Comparison of ENCODE assay signal across 16 mouse cellular contexts in genomic region chr3:89451916-89452315, GRCm38 (mm10). TPM values are rescaled to one million over a fixed set of nuclear protein-coding genes. Genes with fewer than 3 reads are reported as not detected.
DNase-seq lines count a peak whose midpoint lies in the region; ATAC-seq lines count a peak whose summit lies in the region.
"Had no signal": no experiment of that assay in that cellular context is flagged by ENCODE, and none has a peak within 500 bp of the region (broad histone marks: within the 10 kb centered on the region; RNA-seq: fewer than 3 reads in every experiment).

No protein-coding gene starts in this region.

- no peaks in the 10 kb centered on the region for H3K27me3 ChIP-seq in forebrain, embryonic 14.5 days (replicated peaks; ENCODE audit: control insufficient read depth, insufficient read depth, low read length)
- H3K27me3 ChIP-seq in forebrain, embryonic 11.5 days (ENCODE audit: control insufficient read depth, insufficient read depth, low read length) = no peaks in the 10 kb centered on the region; the same call in 1 of the 2 replicates
- H3K27me3 ChIP-seq in midbrain, embryonic 10.5 days (ENCODE audit: low read depth, poor library complexity, severe bottlenecking) = no peaks in the 10 kb centered on the region
- no peaks in the 10 kb centered on the region for H3K27me3 ChIP-seq in midbrain, embryonic 16.5 days (ENCODE audit: control insufficient read depth, insufficient read depth, low read depth, low read length)
- H3K27me3 ChIP-seq: liver, embryonic 12.5 days; megakaryocyte, embryonic 14.5 days; neural tube, embryonic 13.5 days had no signal

- H3K36me3 ChIP-seq in forebrain, embryonic 14.5 days (ENCODE audit: control insufficient read depth, insufficient read depth, low read length) = no peaks in the 10 kb centered on the region
- no peaks in the 10 kb centered on the region for H3K36me3 ChIP-seq in forebrain, embryonic 11.5 days (ENCODE audit: control insufficient read depth, insufficient read depth, low read length)
- H3K36me3 ChIP-seq in midbrain, embryonic 10.5 days = peaks cover 17% of the 10 kb centered on the region; the same call in 1 of the 2 replicates
- no peaks in the 10 kb centered on the region for H3K36me3 ChIP-seq in midbrain, embryonic 16.5 days (ENCODE audit: control insufficient read depth, insufficient read depth, low read length)
- H3K36me3 ChIP-seq: neural tube, embryonic 13.5 days had no signal

- H3K4me1 ChIP-seq in forebrain, embryonic 14.5 days (ENCODE audit: control insufficient read depth, insufficient read depth, low read length) = no peaks in the 10 kb centered on the region
- no peaks in the 10 kb centered on the region for H3K4me1 ChIP-seq in forebrain, embryonic 11.5 days (replicated peaks; ENCODE audit: control insufficient read depth, insufficient read depth, low read length)
- H3K4me1 ChIP-seq in midbrain, embryonic 10.5 days = peaks cover 32% of the 10 kb centered on the region
- H3K4me1 ChIP-seq in midbrain, embryonic 16.5 days (ENCODE audit: control insufficient read depth, insufficient read depth, low read length) = peaks cover 6% of the 10 kb centered on the region; the same call in 1 of the 2 replicates

- no peak for ATAC-seq in forebrain, embryonic 14.5 days
- ATAC-seq in forebrain, embryonic 11.5 days (replicated peaks; ENCODE audit: low FRiP score) = no peak
- no peak for ATAC-seq in midbrain, embryonic 16.5 days
- ATAC-seq: liver, embryonic 12.5 days had no signal

- WGBS in forebrain, embryonic 14.5 days = 100% methylated on average over 1 of the region's 1 CpGs
- 90% methylated on average over 1 of the region's 1 CpGs for WGBS in forebrain, embryonic 11.5 days
- WGBS in midbrain, embryonic 10.5 days = 96% methylated on average over 1 of the region's 1 CpGs
- WGBS in midbrain, embryonic 16.5 days = 95% methylated on average over 1 of the region's 1 CpGs

- no peak overlapping the region for H3K9ac ChIP-seq in forebrain, embryonic 14.5 days (ENCODE audit: low read length)
- H3K9ac ChIP-seq in forebrain, embryonic 11.5 days (ENCODE audit: low read length) = no peak overlapping the region
- no peak overlapping the region; the same call in 1 of the 2 replicates for H3K9ac ChIP-seq in midbrain, embryonic 16.5 days (ENCODE audit: low read depth, low read length)
- H3K9ac ChIP-seq: liver, embryonic 12.5 days; neural tube, embryonic 13.5 days had no signal

- no peak overlapping the region for H3K4me3 ChIP-seq in forebrain, embryonic 14.5 days (ENCODE audit: low read depth, low read length)
- H3K4me3 ChIP-seq in forebrain, embryonic 11.5 days (ENCODE audit: low read depth, low read length) = no peak overlapping the region
- no peak overlapping the region for H3K4me3 ChIP-seq in midbrain, embryonic 10.5 days
- no peak overlapping the region for H3K4me3 ChIP-seq in midbrain, embryonic 16.5 days (ENCODE audit: low read depth, low read length)
- H3K4me3 ChIP-seq: layer of hippocampus, adult 2 months; liver, embryonic 12.5 days; megakaryocyte, embryonic 14.5 days; neural tube, embryonic 13.5 days had no signal

- no peaks in the 10 kb centered on the region for H3K9me3 ChIP-seq in forebrain, embryonic 14.5 days (replicated peaks; ENCODE audit: control insufficient read depth, low read length)
- H3K9me3 ChIP-seq in forebrain, embryonic 11.5 days (ENCODE audit: control insufficient read depth, low read length) = no peaks in the 10 kb centered on the region
- H3K9me3 ChIP-seq in midbrain, embryonic 10.5 days (replicated peaks) = no peaks in the 10 kb centered on the region
- H3K9me3 ChIP-seq in midbrain, embryonic 16.5 days (replicated peaks; ENCODE audit: control insufficient read depth, low read length, poor library complexity, severe bottlenecking) = no peaks in the 10 kb centered on the region
- H3K9me3 ChIP-seq: G1E; liver, embryonic 12.5 days; megakaryocyte, embryonic 14.5 days; neural tube, embryonic 13.5 days had no signal

- peak; percentile 23 for DNase-seq in forebrain, embryonic 14.5 days (ENCODE audit: low spot score)
- no peak for DNase-seq in forebrain, embryonic 11.5 days (ENCODE audit: low spot score)
- DNase-seq in midbrain, embryonic 10.5 days (ENCODE audit: low spot score) = no peak
- DNase-seq in lung, postnatal 36 days = peak; percentile 79
- peak; percentile 62 for DNase-seq in thymus, postnatal 4 days
- no peak for DNase-seq in cerebellum, adult 9-10 months
- DNase-seq in frontal cortex, postnatal 14 days (ENCODE audit: low spot score in 2 of 2) = no peak
- DNase-seq: cerebellum, adult 11-12 months; embryo, embryonic 11 days; kidney, adult 8-10 months had no signal

- H3K27ac ChIP-seq in forebrain, embryonic 14.5 days (ENCODE audit: low read depth, low read length) = no peak overlapping the region
- no peak overlapping the region for H3K27ac ChIP-seq in forebrain, embryonic 11.5 days (ENCODE audit: low read depth, low read length)
- H3K27ac ChIP-seq in midbrain, embryonic 10.5 days (replicated peaks) = 0 out of 2 replicates have a peak overlapping the region, but pooled peaks have one; percentile 4
- no peak overlapping the region for H3K27ac ChIP-seq in midbrain, embryonic 16.5 days (ENCODE audit: low read length)
- H3K27ac ChIP-seq: layer of hippocampus, adult 2 months; liver, embryonic 12.5 days; neural tube, embryonic 13.5 days had no signal

- H3K4me2 ChIP-seq in forebrain, embryonic 14.5 days (ENCODE audit: low read length) = no peak overlapping the region
- no peak overlapping the region for H3K4me2 ChIP-seq in forebrain, embryonic 11.5 days (ENCODE audit: low read depth, low read length, severe bottlenecking)
- no peak overlapping the region for H3K4me2 ChIP-seq in midbrain, embryonic 16.5 days (ENCODE audit: low read length)
- H3K4me2 ChIP-seq: liver, embryonic 12.5 days; neural tube, embryonic 13.5 days had no signal

RNA-seq across cellular contexts. Expression of gene Pmvk, which starts 2.4 kb away (rescaled TPM):
- 84.4 and 90.2 TPM in 2 replicates for polyA plus RNA-seq in forebrain, embryonic 14.5 days (2014; fragmentation: Nextera tagmentation; extraction: Ambion mirVana)
- 62.5 and 71.1 TPM in 2 replicates for polyA plus RNA-seq in forebrain, embryonic 11.5 days (2014; fragmentation: Nextera tagmentation; extraction: Ambion mirVana)
- 79.0 and 79.2 TPM in 2 replicates for polyA plus RNA-seq in midbrain, embryonic 10.5 days (2016; fragmentation: Nextera tagmentation; extraction: Ambion mirVana)
- polyA plus RNA-seq in midbrain, embryonic 16.5 days (2015; fragmentation: Nextera tagmentation; extraction: Ambion mirVana) = 129 and 142 TPM in 2 replicates

RNA-seq across cellular contexts. Expression of gene Pbxip1, which starts 15.4 kb away (rescaled TPM):
- polyA plus RNA-seq in forebrain, embryonic 14.5 days (2014; fragmentation: Nextera tagmentation; extraction: Ambion mirVana) = 7.7 and 8.3 TPM in 2 replicates
- 9.1 and 10.0 TPM in 2 replicates for polyA plus RNA-seq in forebrain, embryonic 11.5 days (2014; fragmentation: Nextera tagmentation; extraction: Ambion mirVana)
- polyA plus RNA-seq in midbrain, embryonic 10.5 days (2016; fragmentation: Nextera tagmentation; extraction: Ambion mirVana) = 18.6 and 19.9 TPM in 2 replicates
- 14.4 and 18.5 TPM in 2 replicates for polyA plus RNA-seq in midbrain, embryonic 16.5 days (2015; fragmentation: Nextera tagmentation; extraction: Ambion mirVana)

RNA-seq across cellular contexts. Expression of gene Pygo2, which starts 21.9 kb away (rescaled TPM):
- polyA plus RNA-seq in forebrain, embryonic 14.5 days (2014; fragmentation: Nextera tagmentation; extraction: Ambion mirVana) = 35.2 and 41.1 TPM in 2 replicates
- 53.9 and 60.6 TPM in 2 replicates for polyA plus RNA-seq in forebrain, embryonic 11.5 days (2014; fragmentation: Nextera tagmentation; extraction: Ambion mirVana)
- polyA plus RNA-seq in midbrain, embryonic 10.5 days (2016; fragmentation: Nextera tagmentation; extraction: Ambion mirVana) = 41.9 and 43.3 TPM in 2 replicates
- polyA plus RNA-seq in midbrain, embryonic 16.5 days (2015; fragmentation: Nextera tagmentation; extraction: Ambion mirVana) = 47.6 and 48.7 TPM in 2 replicates

RNA-seq across cellular contexts. Expression of gene Shc1, which starts 33.7 kb away (rescaled TPM):
- polyA plus RNA-seq in forebrain, embryonic 14.5 days (2014; fragmentation: Nextera tagmentation; extraction: Ambion mirVana) = 9.9 and 11.8 TPM in 2 replicates
- 30.9 and 31.6 TPM in 2 replicates for polyA plus RNA-seq in forebrain, embryonic 11.5 days (2014; fragmentation: Nextera tagmentation; extraction: Ambion mirVana)
- polyA plus RNA-seq in midbrain, embryonic 10.5 days (2016; fragmentation: Nextera tagmentation; extraction: Ambion mirVana) = 51.8 TPM in 2 replicates
- 13.2 and 14.9 TPM in 2 replicates for polyA plus RNA-seq in midbrain, embryonic 16.5 days (2015; fragmentation: Nextera tagmentation; extraction: Ambion mirVana)

RNA-seq across cellular contexts. Expression of gene Cks1b, which starts 33.7 kb away (rescaled TPM):
- polyA plus RNA-seq in forebrain, embryonic 14.5 days (2014; fragmentation: Nextera tagmentation; extraction: Ambion mirVana) = 200 and 269 TPM in 2 replicates
- 491 and 495 TPM in 2 replicates for polyA plus RNA-seq in forebrain, embryonic 11.5 days (2014; fragmentation: Nextera tagmentation; extraction: Ambion mirVana)
- 540 and 645 TPM in 2 replicates for polyA plus RNA-seq in midbrain, embryonic 10.5 days (2016; fragmentation: Nextera tagmentation; extraction: Ambion mirVana)
- 77.1 and 86.2 TPM in 2 replicates for polyA plus RNA-seq in midbrain, embryonic 16.5 days (2015; fragmentation: Nextera tagmentation; extraction: Ambion mirVana)

Comparison
In these comparisons a context has a peak if more than half of its experiments do, and no peak if none do; other contexts are left out.
1. DNase-seq: peak in forebrain, embryonic 14.5 days (single experiment), lung, postnatal 36 days (single experiment) and thymus, postnatal 4 days (single experiment); none in forebrain, embryonic 11.5 days (single experiment), midbrain, embryonic 10.5 days (single experiment), cerebellum, adult 9-10 months (single experiment) and frontal cortex, postnatal 14 days (0 of 2).